Mouse (Mus musculus) megakaryocyte-erythroid progenitor cell, adult 5-6 weeks (primary cell): Measurements from ENCODE around the gene Exosc7. TPM values are rescaled to one million over a fixed set of nuclear protein-coding genes. Genes with fewer than 3 reads are reported as not detected.

ENCODE experiments used
- ATAC-seq: replicated peaks from 2 replicates; pipeline ENCODE4 v1.8.0; 2016; ENCODE audit warnings: mild to moderate bottlenecking, inconsistent platforms; ENCODE audit not compliant: severe bottlenecking, poor library complexity, low FRiP score, low TSS enrichment
- total RNA-seq, 2 experiments: library from RNA; stranded (forward) in 1 of 2; stranded (reverse) in 1 of 2; fragments of 200-1000, 215-1000 nt in 1 of 2; fragments of >200 nt in 1 of 2; fragmentation: Nextera tagmentation in 1 of 2; gene quantifications; 2 replicates each; pipeline ENCODE4 v1.2.3; 2014 to 2017

Exosc7 gene
- total RNA-seq, 2 experiments from 2014 or later = 108 to 111 TPM

DNA sequence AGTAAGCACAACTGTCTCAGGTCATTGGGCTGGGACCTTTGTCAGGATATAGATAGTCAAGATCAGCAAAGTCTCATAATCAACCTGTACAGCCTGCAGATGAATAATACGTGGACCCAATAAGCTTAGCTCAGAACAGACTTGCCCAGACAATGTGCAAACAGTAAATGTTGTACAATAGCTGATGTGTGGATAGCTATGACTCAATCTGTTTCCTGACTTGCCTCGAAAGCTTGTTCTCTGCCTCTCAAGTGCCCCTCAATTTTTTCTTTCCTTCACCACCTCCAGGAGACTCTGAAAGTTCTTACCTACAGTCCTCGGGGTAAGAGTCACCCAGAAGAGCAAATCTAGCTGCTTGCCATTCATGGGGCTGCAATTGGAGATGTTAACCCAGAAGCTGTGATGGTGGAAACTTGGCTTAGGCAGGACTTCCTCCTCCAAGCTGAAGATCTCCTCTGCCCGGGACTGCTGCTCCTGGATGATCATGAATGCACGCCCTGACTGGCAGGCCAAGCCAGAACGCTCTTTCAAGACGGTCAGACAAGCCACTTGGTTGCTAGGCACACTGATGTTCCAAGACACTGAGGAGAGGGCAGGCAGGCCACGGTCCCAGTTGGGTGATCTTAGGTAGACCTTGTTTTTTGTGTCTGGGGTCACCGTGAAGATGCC lies 64.5 kb downstream of the Exosc7 start:
- ATAC-seq = no peak

DNA sequence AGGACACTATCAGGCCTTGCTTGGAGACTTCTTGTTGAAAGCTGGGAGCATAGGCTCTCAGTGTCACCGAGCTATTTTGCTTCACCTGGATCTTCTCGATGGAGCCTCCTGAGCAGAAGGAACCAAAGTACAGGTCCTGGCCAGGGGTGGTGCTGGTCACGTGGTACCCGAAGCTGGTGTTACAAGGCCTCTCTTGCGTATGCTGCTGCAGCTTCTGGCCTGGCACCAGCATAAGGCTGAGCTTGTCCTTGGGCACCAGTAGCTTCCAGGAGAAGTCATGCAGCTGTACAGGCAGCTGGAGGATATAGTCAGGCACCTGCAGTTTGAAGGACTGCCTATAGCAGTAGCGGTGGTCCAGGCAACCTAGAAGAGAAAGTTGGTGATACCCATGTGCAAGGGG lies 67.0 kb downstream of the Exosc7 start:
- ATAC-seq = no peak

DNA sequence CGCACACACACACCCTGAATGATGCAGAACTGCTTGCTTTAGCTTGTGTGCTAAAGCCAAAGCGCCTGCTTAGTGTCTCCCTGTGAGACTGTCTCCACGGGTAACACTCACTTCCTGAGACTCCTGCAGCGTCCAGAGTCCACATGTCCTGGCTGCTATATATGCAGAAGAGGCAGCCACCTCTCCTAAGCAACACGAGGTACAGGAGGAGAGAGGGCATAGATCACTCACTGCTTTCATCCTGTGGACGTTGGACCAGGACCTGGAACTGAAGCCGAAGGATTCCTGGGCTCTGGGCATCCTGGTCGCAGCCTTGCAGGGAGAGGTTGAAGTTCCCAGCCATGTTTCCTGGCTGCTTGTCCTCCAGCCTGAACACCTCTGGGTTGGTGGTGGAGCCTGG lies 70.2 kb downstream of the Exosc7 start:
- ATAC-seq = no peak

DNA sequence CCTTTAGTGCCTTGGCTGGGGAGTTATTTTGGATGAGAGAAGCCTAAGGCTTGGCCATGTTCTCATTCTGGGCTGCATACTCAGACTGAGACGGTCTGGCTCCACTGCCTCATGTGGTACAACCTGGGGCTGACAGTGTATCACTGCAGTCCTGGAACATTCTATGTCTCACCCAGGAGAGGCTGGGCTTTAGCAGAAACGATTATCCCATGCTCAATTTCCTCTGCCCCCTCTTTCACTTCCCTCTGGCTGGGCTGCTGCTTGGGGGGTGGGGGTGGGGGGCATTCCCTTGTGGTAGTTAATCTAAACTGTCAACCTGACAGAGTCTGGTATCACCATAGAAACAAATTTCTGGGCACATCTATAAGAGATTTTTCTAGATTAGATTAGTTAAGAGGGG lies 72.5 kb downstream of the Exosc7 start:
- no peak for ATAC-seq

Other genes starting within 250 kb of the Exosc7 start
- 54.2 and 64.7 TPM in 2 replicates for gene Zfp445, start 247.2 kb upstream of the Exosc7 start, total RNA-seq (2014; fragmentation: Nextera tagmentation)
- 50.1 and 93.1 TPM in 2 replicates for gene Zfp445, start 247.2 kb upstream of the Exosc7 start, total RNA-seq (2017)
- gene Zkscan7, start 227.5 kb upstream of the Exosc7 start, total RNA-seq (2014; fragmentation: Nextera tagmentation) = 2.2 and 3.2 TPM in 2 replicates
- 3.2 and 3.8 TPM in 2 replicates for gene Zkscan7, start 227.5 kb upstream of the Exosc7 start, total RNA-seq (2017)
- gene Zfp105, start 190.1 kb upstream of the Exosc7 start, total RNA-seq (2014; fragmentation: Nextera tagmentation) = not detected in 2 replicates
- not detected in 2 replicates for gene Zfp105, start 190.1 kb upstream of the Exosc7 start, total RNA-seq (2017)
- 35.0 and 37.7 TPM in 2 replicates for gene 1110059G10Rik, start 162.2 kb upstream of the Exosc7 start, total RNA-seq (2014; fragmentation: Nextera tagmentation)
- gene 1110059G10Rik, start 162.2 kb upstream of the Exosc7 start, total RNA-seq (2017) = 24.6 and 40.4 TPM in 2 replicates
- 136 and 143 TPM in 2 replicates for gene Kif15, start 162.2 kb upstream of the Exosc7 start, total RNA-seq (2014; fragmentation: Nextera tagmentation)
- gene Kif15, start 162.2 kb upstream of the Exosc7 start, total RNA-seq (2017) = 280 and 313 TPM in 2 replicates
- 4.0 and 16.1 TPM in 2 replicates for gene Tmem42, start 91.9 kb upstream of the Exosc7 start, total RNA-seq (2014; fragmentation: Nextera tagmentation)
- 5.4 and 9.2 TPM in 2 replicates for gene Tmem42, start 91.9 kb upstream of the Exosc7 start, total RNA-seq (2017)
- 0.62 TPM in 1 of 2 replicates, not detected in the other for gene Tgm4, start 78.5 kb upstream of the Exosc7 start, total RNA-seq (2014; fragmentation: Nextera tagmentation)
- gene Tgm4, start 78.5 kb upstream of the Exosc7 start, total RNA-seq (2017) = 0.42 and 1.4 TPM in 2 replicates
- gene Zdhhc3, start within 50 bp of the Exosc7 start, total RNA-seq (2014; fragmentation: Nextera tagmentation) = 53.0 and 65.0 TPM in 2 replicates
- 31.2 and 37.7 TPM in 2 replicates for gene Zdhhc3, start within 50 bp of the Exosc7 start, total RNA-seq (2017)
- gene Clec3b, start 37.7 kb downstream of the Exosc7 start, total RNA-seq (2014; fragmentation: Nextera tagmentation) = not detected in 2 replicates
- gene Clec3b, start 37.7 kb downstream of the Exosc7 start, total RNA-seq (2017) = not detected in 2 replicates
- gene Cdcp1, start 102.8 kb downstream of the Exosc7 start, total RNA-seq (2014; fragmentation: Nextera tagmentation) = 0.57 and 1.2 TPM in 2 replicates
- gene Cdcp1, start 102.8 kb downstream of the Exosc7 start, total RNA-seq (2017) = 0.38 and 0.72 TPM in 2 replicates
- gene Tmem158, start 147.5 kb downstream of the Exosc7 start, total RNA-seq (2014; fragmentation: Nextera tagmentation) = 0.85 and 2.1 TPM in 2 replicates
- 4.3 TPM in 1 of 2 replicates, not detected in the other for gene Tmem158, start 147.5 kb downstream of the Exosc7 start, total RNA-seq (2017)